Mouse (Mus musculus): ENCODE measurements around the gene Ibtk. TPM values are rescaled to one million over a fixed set of nuclear protein-coding genes. Genes with fewer than 3 reads are reported as not detected.
A peak's percentile ranks its signal among the peaks of the same experiment; 100 is the strongest.

Gene Ibtk
- total RNA-seq, 1 experiment: 32.8 TPM

DNA sequence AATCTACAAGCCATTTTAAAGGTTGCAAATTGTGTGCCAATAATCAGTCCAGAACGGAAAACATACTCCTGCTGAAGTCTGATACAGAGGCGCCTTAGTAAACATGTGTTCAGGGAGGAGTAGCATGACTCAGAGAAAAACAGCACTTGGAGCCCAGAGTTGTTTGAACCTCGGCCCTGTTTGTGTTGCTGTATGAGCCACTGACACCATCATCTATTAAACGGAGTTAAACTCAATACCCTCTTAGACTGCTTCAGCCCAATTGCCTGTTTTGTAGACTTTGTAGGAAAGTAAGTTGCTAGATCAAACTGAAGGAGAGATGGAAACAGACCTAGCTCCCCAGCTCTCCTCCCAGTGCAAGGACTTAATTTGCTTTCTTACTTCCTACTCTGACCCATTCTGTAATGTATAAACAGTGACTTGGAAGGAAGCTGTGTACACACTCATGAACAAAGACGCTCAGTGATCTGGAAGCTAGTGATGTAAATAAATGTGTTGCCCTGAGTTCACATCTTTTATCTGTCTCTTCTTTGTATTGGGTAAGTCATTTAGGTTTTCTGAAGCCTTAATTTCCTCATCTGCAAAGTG, 882 bp upstream of the Ibtk start:
- H3K9me3 ChIP-seq (ENCODE audit: control insufficient read depth, insufficient read depth, low read depth, low read length): no peaks in the 10 kb centered on the region
- peak overlapping the region; percentile 87 to 98; a peak in 3 of 4 replicates for H3K4me3 ChIP-seq (ENCODE audit: insufficient read depth in 1 of 2, low read depth in 1 of 2, low read length in 2 of 2, poor library complexity in 1 of 2, severe bottlenecking in 1 of 2)
- no peak overlapping the region for H3K27ac ChIP-seq (ENCODE audit: insufficient read depth, low read depth, low read length, poor library complexity, severe bottlenecking)
- in situ Hi-C loops (cut with MboI; ENCODE audit: low sequenced_read_pairs in 2 of 2, unreplicated experiment in 2 of 2): no loop called here
- peak overlapping the region; percentile 85 for H3K9ac ChIP-seq (ENCODE audit: insufficient read depth, low read depth, low read length, poor library complexity, severe bottlenecking)
- peaks cover 0 to 5% of the 10 kb centered on the region in 2 experiments; a peak in 2 of 4 replicates for H3K4me1 ChIP-seq (ENCODE audit: control insufficient read depth in 2 of 2, insufficient read depth in 2 of 2, low read length in 2 of 2, poor library complexity in 1 of 2)
- H3K36me3 ChIP-seq (ENCODE audit: control insufficient read depth, insufficient read depth, low read length, poor library complexity, severe bottlenecking): no peaks in the 10 kb centered on the region
- DNase-seq (ENCODE audit: low read depth, low spot score): peak; percentile 9
- TF ChIP-seq ZC3H11A (IDR thresholded peaks at IDR 0.05; ENCODE audit: borderline replicate concordance, low read depth, low read length) (no peak), ZNF384 (IDR thresholded peaks at IDR 0.05; ENCODE audit: low read depth, low read length) (no peak), HCFC1 (IDR thresholded peaks at IDR 0.05; ENCODE audit: borderline replicate concordance, insufficient read depth, low read length) (no peak), MAFK (IDR thresholded peaks at IDR 0.05; ENCODE audit: insufficient read depth, low read depth, low read length) (no peak)

DNA sequence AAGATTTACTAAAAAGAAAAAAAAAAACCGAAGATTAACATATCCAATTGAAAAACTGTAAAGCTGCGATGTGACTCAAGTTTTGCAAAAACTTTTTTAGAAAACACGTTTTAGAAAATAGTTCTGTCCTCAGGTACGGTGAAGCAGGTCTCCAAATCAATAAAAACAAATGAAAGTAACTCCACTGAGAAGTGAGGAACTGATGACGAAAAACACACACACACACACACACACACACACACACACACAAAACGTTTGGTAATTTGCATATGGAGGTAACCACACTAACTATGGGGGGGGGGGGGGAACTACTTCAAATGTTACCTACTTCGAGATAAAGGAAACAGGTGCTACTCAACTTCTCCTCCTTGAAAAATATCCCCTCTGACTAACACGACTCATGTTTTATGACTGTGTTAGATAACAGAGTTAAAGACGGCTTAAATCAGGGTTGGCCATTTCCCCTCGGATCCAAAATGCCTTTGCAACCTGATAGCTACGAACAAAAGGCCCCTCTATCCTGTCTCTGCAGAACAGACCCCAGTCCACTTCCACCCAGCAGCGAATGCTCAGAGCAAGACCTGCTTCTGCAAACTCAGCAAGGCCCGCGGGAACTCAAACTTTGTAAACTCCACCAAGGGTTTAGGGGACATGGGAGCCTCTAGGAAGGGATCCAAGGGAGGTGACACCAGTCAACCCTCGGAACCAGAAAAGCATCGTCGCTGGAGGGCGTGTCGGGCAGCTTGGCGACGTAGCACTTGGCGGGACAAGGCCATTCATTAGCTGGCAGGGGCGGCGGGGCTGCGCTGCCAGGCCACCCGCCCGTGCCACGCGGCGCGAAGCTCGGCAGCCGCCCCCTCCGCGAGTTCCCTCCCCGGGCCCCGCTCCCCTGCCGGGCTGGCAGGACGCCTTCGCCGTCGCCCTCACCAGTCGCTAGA, 661 bp downstream of the Ibtk start:
- in situ Hi-C loops (cut with MboI; ENCODE audit: low sequenced_read_pairs in 2 of 2, unreplicated experiment in 2 of 2): no loop called here
- DNase-seq (ENCODE audit: low read depth, low spot score): peak; percentile 54
- H3K27ac ChIP-seq (ENCODE audit: insufficient read depth, low read depth, low read length, poor library complexity, severe bottlenecking): peak overlapping the region; percentile 87

DNA sequence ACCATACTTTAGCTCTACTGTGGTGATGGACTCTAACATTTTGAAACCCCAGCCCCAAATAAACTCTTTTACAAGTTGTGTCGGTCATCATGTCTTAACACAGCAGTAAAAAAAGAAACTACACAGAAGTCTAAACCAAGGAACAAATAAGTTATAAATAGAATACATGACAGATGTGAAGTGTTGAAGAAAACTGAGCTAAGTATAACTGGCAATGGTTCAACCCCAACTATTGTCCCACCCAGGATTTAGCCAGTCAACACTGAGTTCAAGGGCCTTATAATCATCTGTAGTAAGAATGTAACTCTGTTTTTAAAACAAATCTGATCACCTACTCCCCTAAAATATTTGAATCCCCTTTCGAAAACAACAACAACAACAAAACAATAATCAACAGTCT, 3.6 kb downstream of the Ibtk start:
- TF ChIP-seq ZC3H11A (IDR thresholded peaks at IDR 0.05; ENCODE audit: borderline replicate concordance, low read depth, low read length): no peak
- TF ChIP-seq HCFC1 (IDR thresholded peaks at IDR 0.05; ENCODE audit: borderline replicate concordance, insufficient read depth, low read length): no peak
- no peak for TF ChIP-seq MAFK (IDR thresholded peaks at IDR 0.05; ENCODE audit: insufficient read depth, low read depth, low read length)
- TF ChIP-seq CHD2 (IDR thresholded peaks at IDR 0.05; ENCODE audit: low read depth, low read length): no peak
- TF ChIP-seq ZNF384 (IDR thresholded peaks at IDR 0.05; ENCODE audit: low read depth, low read length): no peak
- Histone ChIP-seq H3K9me3 (ENCODE audit: control insufficient read depth, insufficient read depth, low read depth, low read length) (no peaks in the 10 kb centered on the region), H3K36me3 (ENCODE audit: control insufficient read depth, insufficient read depth, low read length, poor library complexity, severe bottlenecking) (peaks cover 8% of the 10 kb centered on the region), H3K4me3 (ENCODE audit: insufficient read depth in 1 of 2, low read depth in 1 of 2, low read length in 2 of 2, poor library complexity in 1 of 2, severe bottlenecking in 1 of 2) (no peak overlapping the region), H3K9ac (ENCODE audit: insufficient read depth, low read depth, low read length, poor library complexity, severe bottlenecking) (no peak overlapping the region), H3K27ac (ENCODE audit: insufficient read depth, low read depth, low read length, poor library complexity, severe bottlenecking) (no peak overlapping the region), H3K4me1 (ENCODE audit: control insufficient read depth in 2 of 2, insufficient read depth in 2 of 2, low read length in 2 of 2, poor library complexity in 1 of 2) (peaks cover 0 to 7% of the 10 kb centered on the region in 2 experiments; a peak in 2 of 4 replicates)
- DNase-seq (ENCODE audit: low read depth, low spot score): no peak
- in situ Hi-C loops (cut with MboI; ENCODE audit: low sequenced_read_pairs in 2 of 2, unreplicated experiment in 2 of 2): no loop called here

More for the DNA sequence above, 661 bp downstream of the Ibtk start:
- Histone ChIP-seq H3K36me3 (ENCODE audit: control insufficient read depth, insufficient read depth, low read length, poor library complexity, severe bottlenecking) (peaks cover under 1% of the 10 kb centered on the region), H3K9ac (ENCODE audit: insufficient read depth, low read depth, low read length, poor library complexity, severe bottlenecking) (peak overlapping the region; percentile 97), H3K4me3 (ENCODE audit: insufficient read depth in 1 of 2, low read depth in 1 of 2, low read length in 2 of 2, poor library complexity in 1 of 2, severe bottlenecking in 1 of 2) (peak overlapping the region; percentile 87 to 98), H3K9me3 (ENCODE audit: control insufficient read depth, insufficient read depth, low read depth, low read length) (no peaks in the 10 kb centered on the region), H3K4me1 (ENCODE audit: control insufficient read depth in 2 of 2, insufficient read depth in 2 of 2, low read length in 2 of 2, poor library complexity in 1 of 2) (peaks cover 0 to 5% of the 10 kb centered on the region in 2 experiments; a peak in 2 of 4 replicates)
- no peak; the same call in 1 of the 2 replicates for TF ChIP-seq HCFC1 (IDR thresholded peaks at IDR 0.05; ENCODE audit: borderline replicate concordance, insufficient read depth, low read length)
- TF ChIP-seq ZNF384 (IDR thresholded peaks at IDR 0.05; ENCODE audit: low read depth, low read length): peak; percentile 58; the same call in 1 of the 2 replicates
- no peak for TF ChIP-seq ZC3H11A (IDR thresholded peaks at IDR 0.05; ENCODE audit: borderline replicate concordance, low read depth, low read length)
- TF ChIP-seq MAFK (IDR thresholded peaks at IDR 0.05; ENCODE audit: insufficient read depth, low read depth, low read length): 0 out of 2 replicates have a peak, but pooled peaks have one; percentile 27
- no peak for TF ChIP-seq CHD2 (IDR thresholded peaks at IDR 0.05; ENCODE audit: low read depth, low read length)

DNA sequence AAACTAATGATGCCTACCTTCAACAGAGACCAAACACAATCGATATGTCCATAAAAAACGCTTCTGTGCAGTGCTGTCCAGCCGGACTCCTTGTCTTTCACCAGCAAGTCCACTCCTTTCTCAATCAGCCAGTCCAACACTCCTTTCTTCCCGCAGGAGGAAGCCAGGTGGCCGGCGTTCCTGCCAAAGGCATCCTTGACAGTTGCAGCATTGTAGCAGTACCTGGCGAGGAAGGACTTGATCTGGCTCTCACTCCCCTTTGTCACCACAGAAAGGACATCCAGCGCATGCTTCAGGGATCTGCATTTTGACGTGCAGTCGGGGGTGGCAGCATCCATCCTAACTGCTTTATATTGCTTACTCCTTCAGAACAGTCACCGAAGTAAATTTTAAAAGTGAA, 5.8 kb downstream of the Ibtk start:
- no peak for DNase-seq (ENCODE audit: low read depth, low spot score)
- Histone ChIP-seq H3K4me3 (ENCODE audit: insufficient read depth in 1 of 2, low read depth in 1 of 2, low read length in 2 of 2, poor library complexity in 1 of 2, severe bottlenecking in 1 of 2) (no peak overlapping the region), H3K9ac (ENCODE audit: insufficient read depth, low read depth, low read length, poor library complexity, severe bottlenecking) (no peak overlapping the region), H3K9me3 (ENCODE audit: control insufficient read depth, insufficient read depth, low read depth, low read length) (no peaks in the 10 kb centered on the region), H3K27ac (ENCODE audit: insufficient read depth, low read depth, low read length, poor library complexity, severe bottlenecking) (no peak overlapping the region), H3K36me3 (ENCODE audit: control insufficient read depth, insufficient read depth, low read length, poor library complexity, severe bottlenecking) (peaks cover 8% of the 10 kb centered on the region), H3K4me1 (ENCODE audit: control insufficient read depth in 2 of 2, insufficient read depth in 2 of 2, low read length in 2 of 2, poor library complexity in 1 of 2) (peaks cover 0 to 7% of the 10 kb centered on the region in 2 experiments; a peak in 2 of 4 replicates)
- in situ Hi-C loops (cut with MboI; ENCODE audit: low sequenced_read_pairs in 2 of 2, unreplicated experiment in 2 of 2): no loop called here
- TF ChIP-seq ZC3H11A (IDR thresholded peaks at IDR 0.05; ENCODE audit: borderline replicate concordance, low read depth, low read length) (no peak), ZNF384 (IDR thresholded peaks at IDR 0.05; ENCODE audit: low read depth, low read length) (no peak), MAFK (IDR thresholded peaks at IDR 0.05; ENCODE audit: insufficient read depth, low read depth, low read length) (no peak), HCFC1 (IDR thresholded peaks at IDR 0.05; ENCODE audit: borderline replicate concordance, insufficient read depth, low read length) (no peak), CHD2 (IDR thresholded peaks at IDR 0.05; ENCODE audit: low read depth, low read length) (no peak)
